In the genomic region with DNA sequence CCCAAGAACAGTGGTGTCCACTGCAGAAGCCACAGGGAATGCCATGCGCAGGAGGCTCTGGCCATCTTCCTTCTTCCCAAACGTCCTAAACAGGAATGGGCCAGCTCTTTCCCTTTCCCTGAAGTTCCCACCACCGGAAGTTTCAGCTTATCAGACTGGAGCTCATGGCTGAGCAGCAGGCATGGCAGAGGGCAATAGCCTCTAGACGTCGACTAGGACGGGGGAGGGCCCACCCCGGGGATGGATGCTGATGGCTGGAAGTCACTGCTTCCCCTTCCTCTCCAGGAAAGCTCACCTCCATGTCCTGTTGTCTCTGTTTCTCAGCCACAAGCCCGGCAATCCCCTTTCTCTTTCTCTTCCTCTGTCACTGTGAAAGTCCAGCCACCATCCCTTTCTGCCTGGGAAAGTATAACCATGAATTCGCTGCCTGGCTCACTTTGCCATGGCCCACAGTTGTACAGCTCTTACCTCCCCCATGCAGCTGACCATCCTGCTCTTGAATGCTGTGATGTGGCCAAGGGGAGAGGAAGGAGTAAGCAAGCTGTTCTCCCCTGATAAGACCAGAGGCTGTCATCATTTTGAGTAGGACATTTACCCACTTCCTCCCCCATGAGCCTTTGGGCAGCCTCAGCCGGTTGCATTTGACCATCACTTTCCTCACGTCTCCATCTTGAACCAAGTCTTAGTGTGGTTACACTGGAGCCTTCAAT, we compare ENCODE assay signal across 12 mouse cellular contexts. TPM values are rescaled to one million over a fixed set of nuclear protein-coding genes. Genes with fewer than 3 reads are reported as not detected.
DNase-seq lines count a peak whose midpoint lies in the region; ATAC-seq and TF ChIP-seq lines count a peak whose summit lies in the region.
"Had no signal": no experiment of that assay in that cellular context is flagged by ENCODE, and none has a peak within 500 bp of the region (broad histone marks: within the 10 kb centered on the region; RNA-seq: fewer than 3 reads in every experiment).

Itga2b (minus strand) TSS at position 475 of the 710 bp plus-strand sequence.

- H3K9me3 ChIP-seq in forebrain, postnatal 0 days (ENCODE audit: low read length) = no peaks in the 10 kb centered on the region
- no peaks in the 10 kb centered on the region for H3K9me3 ChIP-seq in forebrain, embryonic 15.5 days
- H3K9me3 ChIP-seq in lung, embryonic 14.5 days (ENCODE audit: low read depth, low read length) = no peaks in the 10 kb centered on the region

- H3K36me3 ChIP-seq in forebrain, postnatal 0 days (ENCODE audit: insufficient read depth) = no peaks in the 10 kb centered on the region
- H3K36me3 ChIP-seq in forebrain, embryonic 15.5 days = 0 out of 2 replicates have a peak, but pooled peaks cover 2% of the 10 kb centered on the region
- H3K36me3 ChIP-seq in lung, embryonic 14.5 days (ENCODE audit: insufficient read depth) = no peaks in the 10 kb centered on the region

- no peak within 1 kb of the TSS for H3K4me2 ChIP-seq in forebrain, postnatal 0 days (ENCODE audit: low read depth)
- no peak within 1 kb of the TSS for H3K4me2 ChIP-seq in forebrain, embryonic 15.5 days (replicated peaks)
- 0 out of 2 replicates have a peak within 1 kb of the TSS, but pooled peaks have one; percentile 3 for H3K4me2 ChIP-seq in lung, embryonic 14.5 days

- H3K4me3 ChIP-seq in forebrain, postnatal 0 days (ENCODE audit: low read depth, low read length) = no peak within 1 kb of the TSS
- H3K4me3 ChIP-seq in forebrain, embryonic 15.5 days = no peak within 1 kb of the TSS
- no peak within 1 kb of the TSS for H3K4me3 ChIP-seq in lung, embryonic 14.5 days (ENCODE audit: low read depth, low read length)

- H3K4me1 ChIP-seq in forebrain, postnatal 0 days (ENCODE audit: insufficient read depth) = peaks cover 5% of the 10 kb centered on the region
- H3K4me1 ChIP-seq in forebrain, embryonic 15.5 days = peaks cover 22% of the 10 kb centered on the region
- peaks cover 16% of the 10 kb centered on the region; the same call in 1 of the 2 replicates for H3K4me1 ChIP-seq in lung, embryonic 14.5 days (ENCODE audit: insufficient read depth)

- H3K27ac ChIP-seq in forebrain, postnatal 0 days (ENCODE audit: low read depth, low read length) = 0 out of 2 replicates have a peak within 1 kb of the TSS, but pooled peaks have one; percentile 9
- H3K27ac ChIP-seq in forebrain, embryonic 15.5 days (replicated peaks) = no peak within 1 kb of the TSS
- H3K27ac ChIP-seq in lung, embryonic 14.5 days (ENCODE audit: low read depth) = no peak within 1 kb of the TSS

- H3K27me3 ChIP-seq in forebrain, postnatal 0 days (ENCODE audit: insufficient read depth, low read length) = no peaks in the 10 kb centered on the region
- H3K27me3 ChIP-seq in forebrain, embryonic 15.5 days = no peaks in the 10 kb centered on the region
- no peaks in the 10 kb centered on the region for H3K27me3 ChIP-seq in lung, embryonic 14.5 days (ENCODE audit: insufficient read depth, low read length)

- no peak within 1 kb of the TSS for H3K9ac ChIP-seq in forebrain, postnatal 0 days
- no peak within 1 kb of the TSS for H3K9ac ChIP-seq in forebrain, embryonic 15.5 days (replicated peaks)
- no peak within 1 kb of the TSS for H3K9ac ChIP-seq in lung, embryonic 14.5 days

- 68% methylated on average over 11 of the region's 11 CpGs for WGBS in forebrain, postnatal 0 days
- 68% methylated on average over 11 of the region's 11 CpGs for WGBS in forebrain, embryonic 15.5 days
- WGBS in lung, embryonic 14.5 days = 53% methylated on average over 11 of the region's 11 CpGs

- DNase-seq in forebrain, postnatal 0 days = no peak
- DNase-seq in lung, embryonic 14.5 days = no peak
- DNase-seq in lung, postnatal 4 days = no peak
- DNase-seq in embryo, embryonic 9.5 days (ENCODE audit: extremely low spot score) = no peak
- DNase-seq: adrenal gland, postnatal 10 days; cerebellum, adult 2 months; gastrocnemius, postnatal 14 days; thymus, postnatal 4 days had no signal

- no peak for TF ChIP-seq CTCF in forebrain, postnatal 0 days (IDR thresholded peaks at IDR 0.05; ENCODE audit: low read depth)
- no peak for TF ChIP-seq CTCF in lung, embryonic 14.5 days (IDR thresholded peaks at IDR 0.05; ENCODE audit: low read depth)

- no peak for ATAC-seq in forebrain, postnatal 0 days
- no peak for ATAC-seq in forebrain, embryonic 15.5 days (replicated peaks)
- ATAC-seq in lung, embryonic 14.5 days (ENCODE audit: insufficient read depth) = no peak
- ATAC-seq in erythroid progenitor cell, adult 5-6 weeks (replicated peaks; ENCODE audit: low FRiP score, poor library complexity, severe bottlenecking) = peak; percentile 76
- peak; percentile 58 for ATAC-seq in megakaryocyte progenitor cell, adult 5-6 weeks (replicated peaks; ENCODE audit: poor library complexity)
- ATAC-seq in activated CD4-positive, CD25-positive, alpha-beta regulatory T cell, adult 4 months = no peak

RNA-seq across cellular contexts. Expression of gene Itga2b, which starts in this region (rescaled TPM):
- total RNA-seq in forebrain, postnatal 0 days (2014; rRNA removed) = 2.2 and 3.7 TPM in 2 replicates
- polyA plus RNA-seq in forebrain, postnatal 0 days (2015; fragmentation: Nextera tagmentation; extraction: Ambion mirVana) = 8.7 and 12.4 TPM in 2 replicates
- polyA plus RNA-seq in forebrain, embryonic 15.5 days (2015; fragmentation: Nextera tagmentation; extraction: Ambion mirVana) = 4.0 and 4.7 TPM in 2 replicates
- polyA plus RNA-seq in lung, embryonic 14.5 days (2014; fragmentation: Nextera tagmentation; extraction: Ambion mirVana) = 10.1 and 10.7 TPM in 2 replicates
- 4.2 and 15.9 TPM in 2 replicates for total RNA-seq in erythroid progenitor cell, adult 5-6 weeks (2015; ENCODE audit: low replicate concordance)
- total RNA-seq in erythroid progenitor cell, adult 5-6 weeks (2017; ENCODE audit: low replicate concordance) = 20.4 and 34.3 TPM in 2 replicates
- 5.3 and 6.4 TPM in 2 replicates for total RNA-seq in megakaryocyte progenitor cell, adult 5-6 weeks (2015)
- 14.2 and 22.3 TPM in 2 replicates for total RNA-seq in megakaryocyte progenitor cell, adult 5-6 weeks (2017)
- polyA plus RNA-seq in activated CD4-positive, CD25-positive, alpha-beta regulatory T cell, adult 4 months (2017; shearing (Covaris generic)) = under 1 TPM in 1 of 2 experiments, not detected in 1; 0.34 TPM

Comparison
In these comparisons a context has a peak if more than half of its experiments do, and no peak if none do; other contexts are left out.
1. ATAC-seq: peak in erythroid progenitor cell, adult 5-6 weeks (single experiment) and megakaryocyte progenitor cell, adult 5-6 weeks (single experiment); none in forebrain, postnatal 0 days (single experiment), forebrain, embryonic 15.5 days (single experiment), lung, embryonic 14.5 days (single experiment) and activated CD4-positive, CD25-positive, alpha-beta regulatory T cell, adult 4 months (single experiment).